Mouse (Mus musculus): ENCODE results near the gene Surf2. TPM values are rescaled to one million over a fixed set of nuclear protein-coding genes. Genes with fewer than 3 reads are reported as not detected.
"Not testable (repeated sequence)": the region's sequence is repeated elsewhere in the genome, so short reads cannot be mapped to it uniquely, and the experiment has no call there.

Gene Surf2
- total RNA-seq (2014; rRNA removed; ENCODE audit: low replicate concordance) = 5.4 and 9.7 TPM in 2 replicates
- 26.8 and 29.0 TPM in 2 replicates for polyA plus RNA-seq (2015; fragmentation: Nextera tagmentation; extraction: Ambion mirVana)

- ATAC-seq (ENCODE audit: insufficient read depth, low read depth) (peak; percentile 73), DNase-seq (ENCODE audit: low spot score) (peak; percentile 70)
- H3K4me1 ChIP-seq (ENCODE audit: control insufficient read depth, insufficient read depth) = peaks cover 25% of the 10 kb centered on the region
- peak within 1 kb of the TSS; percentile 72 for H3K27ac ChIP-seq (ENCODE audit: low read depth)
- no peaks in the 10 kb centered on the region for H3K9me3 ChIP-seq (replicated peaks; ENCODE audit: control insufficient read depth, low read length)
- H3K27me3 ChIP-seq (ENCODE audit: control insufficient read depth, insufficient read depth, low read length) = no peaks in the 10 kb centered on the region
- 2% methylated on average over 45 of the region's 47 CpGs for WGBS
- H3K4me2 ChIP-seq (ENCODE audit: low read depth, low read length) = peak within 1 kb of the TSS; percentile 93
- H3K36me3 ChIP-seq (replicated peaks; ENCODE audit: control insufficient read depth, insufficient read depth, low read length) = peaks cover 63% of the 10 kb centered on the region
- peak within 1 kb of the TSS; percentile 80 for H3K9ac ChIP-seq (replicated peaks; ENCODE audit: low read depth, low read length)
- TF ChIP-seq EP300 (IDR thresholded peaks at IDR 0.05; ENCODE audit: low read depth) (no peak), CTCF (IDR thresholded peaks at IDR 0.05; ENCODE audit: low read depth) (peak; percentile 1; the same call in 1 of the 2 replicates)
- H3K4me3 ChIP-seq (ENCODE audit: low read depth, low read length) = peak within 1 kb of the TSS; percentile 79
Observed at GRCm38 (mm10) chr2:26915927-26916728, at the start of gene Surf2, which contains the start of gene Surf1. TSS of gene Surf2 (plus strand) at chr2:26916367. TSS of gene Surf1 (minus strand) at chr2:26916530.

GRCm38 (mm10) chr2:26870666-26871065 lies 45.5 kb upstream of the Surf2 start:
- no peak for DNase-seq (ENCODE audit: low spot score)
- Histone ChIP-seq H3K27ac (ENCODE audit: low read depth) (no peak overlapping the region), H3K4me1 (ENCODE audit: control insufficient read depth, insufficient read depth) (no peaks in the 10 kb centered on the region), H3K9ac (replicated peaks; ENCODE audit: low read depth, low read length) (no peak overlapping the region), H3K4me3 (ENCODE audit: low read depth, low read length) (no peak overlapping the region), H3K4me2 (ENCODE audit: low read depth, low read length) (no peak overlapping the region), H3K9me3 (replicated peaks; ENCODE audit: control insufficient read depth, low read length) (no peaks in the 10 kb centered on the region), H3K36me3 (replicated peaks; ENCODE audit: control insufficient read depth, insufficient read depth, low read length) (no peaks in the 10 kb centered on the region), H3K27me3 (ENCODE audit: control insufficient read depth, insufficient read depth, low read length) (no peaks in the 10 kb centered on the region)
- TF ChIP-seq CTCF (IDR thresholded peaks at IDR 0.05; ENCODE audit: low read depth) (no peak), EP300 (IDR thresholded peaks at IDR 0.05; ENCODE audit: low read depth) (no peak)
- no peak for ATAC-seq (ENCODE audit: insufficient read depth, low read depth)
- WGBS = 49% methylated on average over 6 of the region's 6 CpGs

- Histone ChIP-seq H3K4me3 (ENCODE audit: low read depth, low read length) (no peak overlapping the region), H3K4me1 (ENCODE audit: control insufficient read depth, insufficient read depth) (no peaks in the 10 kb centered on the region), H3K9me3 (replicated peaks; ENCODE audit: control insufficient read depth, low read length) (peaks cover 3% of the 10 kb centered on the region; the same call in 1 of the 2 replicates), H3K4me2 (ENCODE audit: low read depth, low read length) (no peak overlapping the region), H3K27ac (ENCODE audit: low read depth) (no peak overlapping the region), H3K27me3 (ENCODE audit: control insufficient read depth, insufficient read depth, low read length) (no peaks in the 10 kb centered on the region), H3K9ac (replicated peaks; ENCODE audit: low read depth, low read length) (no peak overlapping the region), H3K36me3 (replicated peaks; ENCODE audit: control insufficient read depth, insufficient read depth, low read length) (no peaks in the 10 kb centered on the region)
- no peak for ATAC-seq (ENCODE audit: insufficient read depth, low read depth)
- TF ChIP-seq CTCF (IDR thresholded peaks at IDR 0.05; ENCODE audit: low read depth) = no peak
- DNase-seq (ENCODE audit: low spot score) = no peak
Observed at GRCm38 (mm10) chr2:26878571-26878970, 37.6 kb upstream of the Surf2 start.

- peaks cover 19% of the 10 kb centered on the region for H3K36me3 ChIP-seq (replicated peaks; ENCODE audit: control insufficient read depth, insufficient read depth, low read length)
- H3K9me3 ChIP-seq (replicated peaks; ENCODE audit: control insufficient read depth, low read length); ATAC-seq (ENCODE audit: insufficient read depth, low read depth); DNase-seq (ENCODE audit: low spot score); H3K4me1 ChIP-seq (ENCODE audit: control insufficient read depth, insufficient read depth); H3K9ac ChIP-seq (replicated peaks; ENCODE audit: low read depth, low read length); H3K27me3 ChIP-seq (ENCODE audit: control insufficient read depth, insufficient read depth, low read length); H3K4me2 ChIP-seq (ENCODE audit: low read depth, low read length); H3K4me3 ChIP-seq (ENCODE audit: low read depth, low read length); H3K27ac ChIP-seq (ENCODE audit: low read depth): not testable (repeated sequence)
- 92% methylated on average over 2 of the region's 2 CpGs for WGBS
Observed at GRCm38 (mm10) chr2:26885541-26885940, 30.6 kb upstream of the Surf2 start.

GRCm38 (mm10) chr2:26886170-26886569 lies 30.0 kb upstream of the Surf2 start:
- H3K9me3 ChIP-seq (replicated peaks; ENCODE audit: control insufficient read depth, low read length); H3K27me3 ChIP-seq (ENCODE audit: control insufficient read depth, insufficient read depth, low read length); H3K27ac ChIP-seq (ENCODE audit: low read depth); H3K4me1 ChIP-seq (ENCODE audit: control insufficient read depth, insufficient read depth); ATAC-seq (ENCODE audit: insufficient read depth, low read depth); H3K4me2 ChIP-seq (ENCODE audit: low read depth, low read length); DNase-seq (ENCODE audit: low spot score); H3K9ac ChIP-seq (replicated peaks; ENCODE audit: low read depth, low read length); H3K4me3 ChIP-seq (ENCODE audit: low read depth, low read length): not testable (repeated sequence)
- peaks cover 25% of the 10 kb centered on the region for H3K36me3 ChIP-seq (replicated peaks; ENCODE audit: control insufficient read depth, insufficient read depth, low read length)
- 71% methylated on average over 4 of the region's 4 CpGs for WGBS

GRCm38 (mm10) chr2:26895898-26896297 lies 20.3 kb upstream of the Surf2 start:
- H3K4me1 ChIP-seq (ENCODE audit: control insufficient read depth, insufficient read depth) = no peaks in the 10 kb centered on the region
- 86% methylated on average over 4 of the region's 4 CpGs for WGBS
- no peaks in the 10 kb centered on the region for H3K27me3 ChIP-seq (ENCODE audit: control insufficient read depth, insufficient read depth, low read length)
- H3K4me2 ChIP-seq (ENCODE audit: low read depth, low read length) = no peak overlapping the region
- no peak overlapping the region for H3K4me3 ChIP-seq (ENCODE audit: low read depth, low read length)
- peaks cover 77% of the 10 kb centered on the region for H3K36me3 ChIP-seq (replicated peaks; ENCODE audit: control insufficient read depth, insufficient read depth, low read length)
- no peaks in the 10 kb centered on the region for H3K9me3 ChIP-seq (replicated peaks; ENCODE audit: control insufficient read depth, low read length)
- ATAC-seq (ENCODE audit: insufficient read depth, low read depth) (no peak), DNase-seq (ENCODE audit: low spot score) (no peak)
- no peak overlapping the region for H3K9ac ChIP-seq (replicated peaks; ENCODE audit: low read depth, low read length)
- no peak for TF ChIP-seq CTCF (IDR thresholded peaks at IDR 0.05; ENCODE audit: low read depth)
- TF ChIP-seq EP300 (IDR thresholded peaks at IDR 0.05; ENCODE audit: low read depth) = no peak
- no peak overlapping the region for H3K27ac ChIP-seq (ENCODE audit: low read depth)

Measured in heart, postnatal 0 days (tissue).